Mouse (Mus musculus): Measurements from ENCODE around the gene Pold2.

The Pold2 gene

DNA sequence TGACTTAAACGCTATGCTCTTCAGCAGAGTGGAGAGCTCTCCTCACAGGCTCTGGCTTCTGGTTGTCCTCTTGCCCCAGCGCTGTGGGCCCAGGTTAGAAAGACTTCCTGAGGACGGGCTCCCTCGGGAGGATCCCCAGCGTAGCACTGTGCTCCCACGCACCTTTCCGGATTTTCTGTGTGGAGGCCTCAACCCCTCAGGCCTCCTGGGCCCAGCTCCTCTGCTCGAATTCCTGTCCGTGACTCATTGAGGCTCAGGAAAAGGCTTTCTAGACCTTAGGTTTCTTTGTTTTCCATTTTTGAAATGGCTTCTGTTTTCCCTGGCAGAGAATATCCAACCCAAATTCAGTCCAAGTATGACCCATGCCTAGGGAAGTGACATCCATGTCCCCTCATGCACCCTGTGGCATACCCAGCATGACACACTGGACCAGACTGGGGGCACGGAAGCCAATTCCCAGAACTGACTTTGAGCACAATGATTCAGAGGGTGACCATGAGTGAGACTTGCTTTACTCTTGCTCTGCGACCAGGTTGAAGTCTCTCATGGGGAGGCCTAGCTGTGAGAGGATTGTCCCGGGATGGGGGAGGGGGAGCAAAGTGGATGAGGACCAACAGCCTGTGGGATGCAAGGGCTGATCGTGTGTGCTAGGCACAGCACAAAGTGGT is 18.1 kb downstream of the Pold2 start:
- DNase-seq (ENCODE audit: low spot score in 2 of 2): no peak

DNA sequence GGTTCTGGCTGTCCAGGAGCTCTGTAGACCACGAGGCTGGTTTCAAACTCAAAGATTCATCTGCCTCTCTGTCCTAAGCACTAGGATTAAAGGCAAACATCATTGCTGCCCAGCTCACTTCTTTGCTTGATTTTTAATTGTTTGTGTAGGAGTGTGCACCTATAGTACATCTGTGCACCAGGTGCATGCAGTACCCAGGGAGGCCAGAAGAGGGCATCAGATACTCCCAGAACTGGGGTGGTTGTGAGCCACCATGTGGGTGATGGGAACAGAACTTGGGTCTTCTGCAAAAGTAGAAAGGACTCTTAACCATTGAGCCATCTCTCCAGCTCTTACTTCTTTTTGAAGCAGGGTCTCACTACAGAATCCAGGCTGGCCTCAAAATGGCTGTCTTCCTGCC is 19.4 kb downstream of the Pold2 start:
- DNase-seq (ENCODE audit: low spot score in 2 of 2): no peak

DNA sequence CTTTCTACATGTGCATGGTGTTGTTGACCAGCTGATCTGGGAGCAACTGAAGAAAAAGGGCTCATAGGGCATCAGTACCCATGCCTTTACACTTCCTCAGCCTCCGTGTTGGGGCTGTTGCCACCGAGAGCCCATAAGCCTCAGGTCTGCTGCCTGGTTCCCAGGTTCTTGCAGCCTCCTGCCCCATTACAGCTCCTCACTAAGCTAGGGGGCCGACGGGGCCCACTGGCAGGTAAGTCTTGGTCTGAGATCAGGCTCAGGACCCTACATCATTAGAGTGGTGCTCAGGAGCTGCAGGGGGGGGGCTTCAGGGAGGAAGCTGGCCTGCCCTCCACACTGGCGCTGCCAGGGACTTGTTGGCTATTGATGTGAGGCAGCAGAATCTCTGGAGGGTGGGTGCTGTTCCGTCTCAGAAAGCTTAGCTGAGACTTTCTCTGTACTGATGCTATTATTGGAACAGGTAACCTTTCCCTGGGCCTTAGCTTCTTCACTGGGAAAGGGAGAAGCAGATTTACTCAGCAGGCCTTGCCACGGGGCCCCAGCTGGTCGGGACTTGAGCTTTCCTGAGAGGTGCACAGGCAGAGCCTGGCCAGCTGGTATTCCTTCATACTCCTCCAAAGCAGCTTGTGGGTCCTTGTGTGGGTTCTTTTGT is 21.5 kb downstream of the Pold2 start:
- no peak for DNase-seq (ENCODE audit: low spot score in 2 of 2)

DNA sequence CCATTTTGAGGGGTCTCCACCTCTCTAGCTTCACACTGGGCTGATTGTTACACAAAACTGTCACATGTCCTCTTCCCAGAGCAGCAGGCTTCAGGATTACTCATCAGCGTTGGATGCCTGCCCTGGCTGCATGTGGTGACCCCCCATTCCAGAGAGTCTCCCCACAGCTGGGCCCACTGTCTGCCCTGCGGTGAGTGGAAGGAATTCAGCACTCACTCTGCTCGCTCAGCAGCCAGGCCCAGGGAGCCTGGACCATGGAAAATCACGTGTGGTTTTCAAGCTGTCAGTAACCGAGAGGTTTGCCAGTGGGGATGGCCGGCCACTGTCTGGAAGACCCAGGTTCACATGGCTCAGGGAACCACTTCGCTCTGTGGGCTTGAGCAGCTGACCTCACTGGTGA is 22.2 kb downstream of the Pold2 start:
- peak; percentile 27 to 30 for DNase-seq (ENCODE audit: low spot score in 2 of 2)

DNA sequence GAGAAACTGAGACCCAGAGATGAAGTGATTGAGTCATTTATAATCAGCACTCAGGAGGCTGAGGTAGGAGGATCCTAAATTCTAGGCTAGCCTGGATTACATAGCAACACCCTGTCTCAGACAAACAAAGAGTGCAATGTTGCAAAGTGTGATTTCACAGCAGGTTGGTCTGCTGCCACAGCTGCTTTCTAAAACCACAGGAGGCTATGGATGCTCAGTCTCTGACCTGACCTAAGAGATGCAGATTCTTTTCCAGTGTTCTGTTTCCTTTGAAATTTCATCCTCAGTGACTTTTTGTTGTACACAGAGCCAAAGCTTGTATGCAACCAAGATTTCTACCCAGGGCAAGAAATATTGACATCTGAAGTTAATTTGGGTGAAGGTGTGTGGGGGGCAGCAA is 22.6 kb downstream of the Pold2 start:
- no peak for DNase-seq (ENCODE audit: low spot score in 2 of 2)

DNA sequence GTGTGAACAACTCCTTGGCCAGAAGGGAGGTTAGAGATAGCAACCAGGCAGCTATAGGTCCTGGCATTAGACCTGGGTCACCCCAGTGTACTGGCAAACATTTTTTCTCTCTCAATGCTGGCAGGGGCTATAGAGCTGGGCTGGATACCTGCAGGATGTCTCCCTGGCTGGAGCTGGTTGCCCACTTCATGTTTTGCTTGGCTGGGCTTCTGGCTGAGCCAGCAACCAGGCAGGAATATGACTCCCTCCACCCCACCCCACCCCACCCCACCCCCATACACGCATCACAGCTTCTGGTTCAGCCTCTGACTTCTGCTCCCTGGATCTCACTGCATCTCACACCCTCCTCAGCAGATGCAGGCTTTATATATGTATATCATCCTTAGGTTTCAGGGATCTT is 25.8 kb downstream of the Pold2 start:
- no peak for DNase-seq (ENCODE audit: low spot score in 2 of 2)

DNA sequence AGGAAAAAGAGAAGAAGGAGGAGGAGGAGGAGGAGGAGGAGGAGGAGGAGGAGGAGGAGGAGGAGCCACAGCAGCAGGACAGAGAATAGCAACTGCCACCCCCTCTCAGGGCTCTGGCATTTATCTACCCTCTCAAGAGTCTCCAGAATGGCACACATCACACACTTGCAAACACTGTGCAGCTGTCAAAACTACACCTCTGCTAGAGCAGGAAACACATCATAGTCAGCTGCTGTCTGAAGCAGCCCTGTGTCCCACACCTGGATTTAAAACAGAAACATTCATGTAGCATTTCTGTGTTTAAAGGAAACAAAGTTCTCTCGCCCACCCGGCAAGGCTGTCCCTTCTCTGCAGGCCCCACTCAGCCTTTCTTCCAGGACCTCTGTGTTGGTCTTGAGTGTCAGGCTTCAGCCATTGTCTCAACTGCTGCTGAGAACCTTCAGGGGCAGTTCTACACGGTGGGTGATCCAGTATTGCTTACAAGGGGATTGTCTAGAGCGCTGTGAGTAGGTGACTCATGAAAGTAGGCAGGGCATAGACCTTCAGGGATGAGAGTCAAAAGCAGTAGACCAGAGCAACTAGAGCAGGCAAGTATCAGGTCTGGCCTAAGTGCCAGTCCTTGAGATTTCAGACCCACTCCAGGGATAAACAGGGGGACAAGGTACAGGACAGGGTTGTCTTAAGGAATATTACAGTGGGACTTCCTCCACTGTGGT is 26.9 kb downstream of the Pold2 start:
- DNase-seq (ENCODE audit: low spot score in 2 of 2): no peak

DNA sequence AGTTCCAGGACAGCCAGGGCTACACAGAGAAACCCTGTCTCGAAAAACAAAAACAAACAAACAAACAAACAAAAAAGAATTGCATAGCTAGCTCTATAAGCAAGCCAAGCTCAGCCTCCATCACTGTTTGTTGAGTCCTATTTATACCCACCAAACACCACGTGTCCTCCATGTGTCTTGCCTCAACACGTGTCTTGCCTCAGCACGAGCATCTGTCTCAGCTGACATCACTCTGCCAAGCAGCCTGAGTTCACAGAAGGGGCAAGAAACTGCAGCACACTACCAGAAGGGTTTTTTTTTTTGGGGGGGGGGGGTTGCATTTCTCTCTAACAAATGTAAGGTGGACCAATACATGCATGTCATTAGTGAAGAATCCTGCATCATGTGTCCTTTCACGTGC is 27.6 kb downstream of the Pold2 start:
- no peak for DNase-seq (ENCODE audit: low spot score in 2 of 2)

DNA sequence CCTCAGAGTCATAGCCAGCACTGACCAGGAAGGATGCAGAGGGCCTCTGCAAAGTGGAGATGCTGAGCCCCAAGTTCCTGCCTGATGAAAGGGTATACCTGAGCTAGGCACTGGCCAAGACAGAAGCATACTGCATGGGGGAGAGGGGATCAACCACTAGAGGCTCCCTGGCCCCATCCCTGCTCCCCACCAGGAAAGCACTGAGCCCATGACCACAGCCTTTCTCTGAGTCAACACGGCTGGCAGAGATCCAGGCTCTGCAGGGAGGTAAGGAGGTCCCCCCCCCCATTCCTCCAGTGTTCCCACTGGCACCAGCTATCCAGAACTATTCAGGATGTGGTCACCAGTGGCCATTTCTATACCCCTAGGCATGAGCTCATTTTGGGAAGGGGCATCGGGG is 28.8 kb downstream of the Pold2 start:
- DNase-seq (ENCODE audit: low spot score in 2 of 2): no peak

DNA sequence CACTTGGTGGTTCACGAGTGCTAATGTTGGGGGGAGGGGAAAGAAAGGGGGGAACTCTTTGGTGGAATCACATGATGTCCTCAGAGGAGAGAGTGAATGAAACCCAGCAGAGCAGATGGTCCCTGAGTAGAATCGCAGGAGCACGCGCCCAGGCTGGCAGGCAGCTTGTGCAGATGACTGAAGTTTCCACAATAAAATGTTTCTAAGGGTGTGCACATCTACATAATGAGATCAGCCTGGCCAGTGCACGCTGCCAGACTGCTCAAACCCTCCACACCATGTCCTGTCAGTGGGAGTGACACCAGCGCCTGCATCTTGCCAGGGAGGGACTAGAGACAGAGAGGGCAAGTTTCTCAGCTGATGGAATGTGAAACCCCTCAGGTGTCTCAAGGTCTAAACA is 29.4 kb downstream of the Pold2 start:
- DNase-seq (ENCODE audit: low spot score in 2 of 2): peak; percentile 36 to 65

DNA sequence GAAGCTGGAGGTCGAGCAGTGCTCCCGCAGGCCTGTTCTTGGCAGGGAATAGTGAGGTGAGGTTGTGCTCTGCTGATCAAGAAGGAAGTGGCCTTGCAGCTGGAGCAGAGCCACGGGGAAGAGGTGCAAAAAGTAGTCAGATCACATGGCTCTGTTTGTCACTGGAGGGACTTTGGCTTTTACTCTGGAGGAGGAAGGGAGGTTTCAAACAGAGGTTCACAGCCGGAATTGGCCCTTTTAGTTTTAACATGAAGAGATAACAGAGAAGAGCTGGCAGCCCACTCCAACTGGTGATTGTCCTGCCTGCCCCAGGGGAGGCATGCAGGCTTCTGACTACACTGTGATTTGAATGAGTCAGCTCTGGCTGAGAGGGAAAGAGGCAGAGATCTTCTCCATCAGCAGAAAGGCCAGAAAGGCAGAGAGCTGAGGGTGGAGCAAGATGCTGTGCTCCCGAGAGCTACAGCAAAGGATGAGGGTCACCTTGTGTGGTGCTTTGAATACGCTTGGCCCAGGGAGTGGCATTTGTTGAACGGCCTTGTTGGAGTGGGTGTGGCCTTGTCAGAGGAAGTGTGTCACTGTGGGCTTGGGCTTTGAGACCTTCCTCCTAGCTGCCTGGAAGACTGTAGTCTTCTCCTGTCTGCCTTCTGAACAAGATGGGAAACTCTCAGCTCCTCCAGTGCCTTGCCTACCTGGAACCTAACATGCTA is 31.3 kb downstream of the Pold2 start:
- no peak for DNase-seq (ENCODE audit: low spot score in 2 of 2)

DNA sequence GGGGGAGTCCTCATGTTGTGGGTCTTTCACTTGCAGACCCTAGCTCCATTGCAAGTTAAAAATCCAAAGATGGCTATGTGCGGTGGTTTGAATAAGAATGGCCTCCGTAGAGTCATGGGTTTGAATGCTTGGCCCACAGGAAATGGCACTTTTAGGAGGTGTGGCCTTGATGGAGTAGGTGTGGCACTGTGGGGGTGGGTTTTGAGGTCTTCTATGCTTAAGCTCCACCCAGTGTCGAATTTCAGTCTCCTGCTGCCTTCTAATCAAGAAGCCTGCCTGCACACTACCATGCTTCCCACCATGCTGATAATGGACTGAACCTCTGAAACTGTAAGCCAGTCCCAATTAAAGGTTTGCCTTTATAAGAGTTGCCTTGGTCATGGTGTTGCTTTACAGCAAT is 35.0 kb downstream of the Pold2 start:
- DNase-seq (ENCODE audit: low spot score in 2 of 2): no peak

DNA sequence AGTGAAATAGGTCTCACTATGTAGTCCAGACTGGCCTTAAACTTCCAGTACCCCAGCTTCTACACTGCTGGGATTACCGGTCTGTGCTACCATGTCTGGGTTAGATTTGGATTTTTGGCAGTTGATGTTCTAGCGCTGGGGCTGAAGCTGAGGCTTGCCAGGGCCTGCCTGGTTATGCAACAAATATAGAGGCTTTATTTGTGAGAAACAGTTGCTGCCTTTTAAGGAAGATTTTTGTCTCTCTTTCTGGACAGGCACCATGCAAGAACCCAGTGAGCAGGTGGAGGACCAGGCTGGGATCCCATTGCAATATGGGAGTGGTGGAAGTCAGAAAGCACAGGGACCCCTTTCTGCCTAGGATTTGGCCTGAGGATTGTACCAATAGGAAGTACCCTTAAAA is 36.3 kb downstream of the Pold2 start:
- DNase-seq (ENCODE audit: low spot score in 2 of 2): no peak

DNA sequence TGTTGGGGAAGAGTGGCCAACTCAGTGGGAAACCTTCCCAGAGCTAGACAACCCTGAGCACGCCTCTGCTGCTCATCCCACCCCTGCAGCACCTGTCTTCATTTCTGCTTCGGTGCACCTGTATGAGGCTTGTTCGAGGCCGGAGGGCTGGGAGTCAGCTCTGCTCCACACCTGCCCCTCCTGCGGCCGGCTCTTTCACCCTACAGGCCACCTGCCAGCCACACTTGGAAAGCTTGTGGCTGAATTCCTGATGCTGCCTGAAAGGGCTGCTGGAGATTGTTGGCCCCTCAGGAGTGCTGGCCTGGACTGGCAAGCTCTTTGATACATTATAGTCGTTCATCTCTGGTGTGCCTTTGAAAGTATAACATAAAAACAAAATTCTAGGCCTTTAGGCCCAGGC is 37.7 kb downstream of the Pold2 start:
- no peak for DNase-seq (ENCODE audit: low spot score in 2 of 2)

DNA sequence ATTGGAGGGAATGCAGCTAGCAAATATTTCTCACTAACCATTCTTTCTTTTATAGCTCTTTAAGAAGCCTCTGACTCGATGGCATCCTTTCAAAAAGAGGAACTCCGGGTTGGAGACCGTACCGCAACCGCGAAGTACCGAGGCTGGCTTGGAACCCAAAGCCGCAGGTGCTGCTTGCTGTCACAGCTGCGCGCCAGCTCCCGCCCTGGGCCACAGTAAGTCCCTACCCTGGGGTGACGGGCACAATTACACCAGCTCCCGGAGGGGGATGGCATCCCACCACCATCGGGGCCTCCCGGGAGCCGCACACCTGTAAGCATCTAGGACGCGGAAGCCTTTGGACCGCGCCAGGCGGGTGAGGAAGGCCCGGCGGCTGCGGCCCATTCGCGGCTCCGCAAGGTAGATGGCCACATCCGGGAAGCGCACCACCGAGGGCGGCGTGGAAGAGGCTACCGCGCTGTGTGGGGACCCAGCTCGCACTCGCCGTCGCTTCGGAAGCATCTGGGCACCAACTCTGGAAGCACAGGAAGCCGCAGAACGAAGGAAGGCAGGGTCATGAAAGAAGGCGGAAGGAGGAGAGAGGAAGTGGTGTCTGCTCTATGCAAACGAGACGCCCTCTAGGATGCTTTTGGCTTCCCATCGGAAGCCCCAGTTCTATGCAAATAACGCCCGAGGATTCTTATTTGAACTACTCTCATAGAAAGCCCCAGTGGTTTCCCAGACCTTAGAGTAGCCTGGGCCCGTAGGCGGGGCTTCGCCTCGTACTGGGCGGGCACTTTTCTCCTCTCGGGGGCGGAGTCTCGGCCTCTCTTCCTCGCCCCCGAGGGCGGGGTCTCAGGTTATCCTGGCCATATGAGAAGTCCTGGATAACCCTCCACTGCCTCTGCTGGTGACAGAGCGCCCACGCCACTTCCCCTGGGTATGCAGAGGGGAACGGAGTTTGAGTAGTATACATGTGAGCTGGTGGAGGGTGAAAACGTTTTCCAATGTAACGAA is 40.5 kb downstream of the Pold2 start, which contains the start of gene Polm:
Gene Polm (minus strand): TSS at position 766 of the 996 bp plus-strand sequence.
- peak; percentile 80 to 86 for DNase-seq (ENCODE audit: low spot score in 2 of 2)

DNA sequence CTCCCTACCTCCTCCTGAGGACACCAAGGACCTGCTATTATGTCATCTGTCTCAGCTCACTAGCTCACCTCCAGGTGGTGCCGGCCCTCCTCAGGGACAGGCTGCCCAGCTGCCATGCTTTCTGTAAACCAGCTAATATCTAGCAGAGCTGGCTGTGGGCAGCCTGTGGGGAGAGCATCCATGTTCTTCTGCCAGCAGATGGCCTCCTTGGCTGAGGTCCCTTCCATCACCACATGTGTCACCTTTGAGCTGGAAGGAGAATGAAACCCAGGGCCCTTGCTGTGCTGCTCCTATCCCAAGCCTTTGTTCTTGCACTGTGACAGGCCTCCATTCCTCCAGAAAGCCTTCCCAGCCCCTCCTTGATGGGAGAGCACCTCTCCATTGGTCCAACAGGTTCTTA is 42.0 kb downstream of the Pold2 start:
- peak in 1 of 2 experiments; percentile 22 for DNase-seq (ENCODE audit: low spot score in 2 of 2)

DNA sequence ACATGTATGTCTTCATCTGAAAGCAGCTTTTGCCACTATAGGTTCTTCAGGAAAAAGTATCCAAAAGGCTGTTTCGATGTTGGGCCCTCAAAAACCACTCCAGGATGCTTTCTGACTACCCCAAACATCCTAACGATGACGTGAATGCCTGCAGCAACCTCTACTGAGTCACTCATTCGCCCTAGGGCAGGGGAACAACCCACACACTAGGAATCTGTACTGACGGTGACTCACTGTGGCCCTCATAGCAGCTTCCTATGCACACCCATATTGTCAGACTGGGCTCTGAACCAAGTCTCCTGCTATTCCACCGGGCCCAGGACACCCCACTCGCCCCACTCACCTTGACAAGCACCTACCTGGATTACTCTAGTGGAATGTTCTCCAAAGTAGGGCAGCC is 43.0 kb downstream of the Pold2 start:
- DNase-seq (ENCODE audit: low spot score in 2 of 2): no peak

DNA sequence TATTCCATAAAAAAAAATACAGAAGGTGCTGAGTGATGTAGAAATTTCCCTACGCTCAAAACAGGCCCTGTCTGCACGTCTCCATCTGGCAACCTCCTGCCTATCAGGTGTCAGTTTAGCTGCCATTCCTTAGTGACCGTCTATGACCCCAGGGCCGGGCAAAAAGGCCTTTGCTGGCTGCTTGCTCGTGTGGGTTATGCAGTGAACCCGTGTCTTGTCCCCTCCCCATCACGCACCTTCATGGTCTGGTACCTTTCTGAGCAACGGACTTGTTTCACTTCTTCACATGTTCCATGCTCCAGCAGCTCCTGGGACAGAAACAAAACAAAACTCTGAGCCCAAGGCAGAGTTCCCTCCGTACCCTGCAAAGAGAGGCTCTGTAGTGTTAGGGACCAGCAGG is 43.6 kb downstream of the Pold2 start:
- no peak for DNase-seq (ENCODE audit: low spot score in 2 of 2)

DNA sequence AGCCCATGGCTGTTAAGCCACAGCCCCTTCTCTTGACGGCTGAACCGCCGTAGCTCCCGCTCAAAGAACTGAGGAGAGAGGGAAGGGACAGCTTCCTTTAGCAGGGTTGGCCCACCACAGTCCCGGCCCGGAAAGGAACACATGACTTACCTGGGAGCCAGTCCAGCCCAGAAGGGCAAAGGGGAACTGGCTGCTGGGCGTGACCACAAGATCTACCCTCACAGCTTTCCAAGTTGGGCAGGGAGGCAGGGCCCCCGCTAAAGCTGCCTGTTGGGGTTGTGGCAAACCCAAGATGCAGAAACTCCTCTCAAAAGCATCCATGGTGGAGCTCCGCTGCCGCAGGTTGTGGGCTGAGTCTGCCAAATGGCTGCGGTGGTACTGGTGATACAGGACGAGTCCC is 48.8 kb downstream of the Pold2 start:
- no peak for DNase-seq (ENCODE audit: low spot score in 2 of 2)

DNA sequence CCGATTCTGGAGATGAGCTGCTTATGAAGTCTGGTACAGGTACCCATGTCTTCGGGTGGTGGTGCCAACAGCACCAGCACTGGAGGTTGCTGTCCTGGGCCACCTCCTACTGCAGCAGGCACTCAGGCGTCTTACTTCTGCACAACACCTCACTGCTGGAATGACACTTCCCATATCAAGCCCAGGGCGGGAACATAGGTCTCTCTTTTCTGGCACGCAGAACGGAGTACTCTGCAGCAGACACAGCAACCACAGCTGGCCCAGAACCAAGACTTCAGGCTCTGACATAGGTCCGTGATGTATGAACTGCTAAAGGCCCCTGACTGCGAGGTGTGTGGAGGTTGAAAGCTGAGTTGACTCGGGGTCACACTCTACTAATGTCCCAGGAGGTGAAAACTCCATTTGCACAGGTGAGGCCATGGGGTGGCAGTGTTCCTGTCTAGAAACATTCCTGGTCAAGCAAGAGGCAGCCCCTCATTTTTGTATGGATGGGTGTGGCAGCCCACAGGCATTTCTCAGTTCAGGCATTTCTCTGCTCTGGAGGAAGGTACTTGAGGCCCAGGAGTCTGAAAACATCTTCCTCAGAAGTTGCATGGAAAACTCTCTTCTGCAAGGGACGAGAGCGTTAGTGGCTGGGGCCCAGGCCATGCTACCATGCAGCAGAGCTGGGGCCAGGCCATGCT is 49.4 kb downstream of the Pold2 start:
- no peak for DNase-seq (ENCODE audit: low spot score in 2 of 2)

DNA sequence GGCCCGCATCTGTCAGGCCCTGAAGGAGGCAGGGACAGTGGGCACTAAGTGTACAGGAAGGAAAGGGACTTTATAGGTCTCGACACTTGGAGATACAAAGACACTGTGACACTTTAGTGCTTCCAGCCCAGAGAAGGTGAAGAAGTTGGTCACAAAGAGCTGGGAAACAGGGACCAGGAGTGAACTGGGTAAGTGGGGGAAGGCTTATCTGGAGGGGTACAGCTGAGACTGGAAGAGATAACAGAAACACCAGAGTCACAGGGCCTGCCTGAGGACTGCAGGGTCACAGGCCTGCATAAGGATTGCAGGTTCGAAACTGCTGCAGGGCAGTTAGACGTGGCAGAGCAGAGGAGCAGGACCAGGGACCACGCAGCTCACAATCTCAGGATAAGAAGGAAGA is 50.2 kb downstream of the Pold2 start:
- DNase-seq (ENCODE audit: low spot score in 2 of 2): no peak

Measured in frontal cortex, postnatal 36 days (tissue).